Mouse (Mus musculus) heart, postnatal 0 days (tissue): Measurements from ENCODE around the gene Mab21l1. TPM values are rescaled to one million over a fixed set of nuclear protein-coding genes. Genes with fewer than 3 reads are reported as not detected.

Experiments
- ATAC-seq: fragments of 200-750 bp; cut with Nextera tagmentation; 2 replicates; pipeline ENCODE4 v1.8.0; 2017; ENCODE audit warnings: low read depth, moderate number of reproducible peaks, moderate library complexity; ENCODE audit not compliant: insufficient read depth
- DNase-seq: peaks from one replicate; pipeline ENCODE4 v3.0.0-alpha.2; 2016; ENCODE audit warnings: low spot score
- H3K27ac ChIP-seq: fragments of 300-500 bp; sonication (generic); 2 replicates; pipeline ENCODE4 v1.5.1; 2014; ENCODE audit warnings: low read depth, mild to moderate bottlenecking
- H3K27me3 ChIP-seq: fragments of 300-500 bp; sonication (generic); 2 replicates; pipeline ENCODE4 v1.6.1; 2014; ENCODE audit warnings: low read length, mixed read lengths; ENCODE audit not compliant: control insufficient read depth, insufficient read depth
- H3K36me3 ChIP-seq: fragments of 300-500 bp; sonication (generic); replicated peaks from 2 replicates; pipeline ENCODE4 v1.6.1; 2014; ENCODE audit warnings: low read length, mixed read lengths; ENCODE audit not compliant: control insufficient read depth, insufficient read depth
- H3K4me1 ChIP-seq: fragments of 300-500 bp; sonication (generic); 2 replicates; pipeline ENCODE4 v1.6.1; 2014; ENCODE audit warnings: antibody characterized with exemption; ENCODE audit not compliant: control insufficient read depth, insufficient read depth
- H3K4me2 ChIP-seq: fragments of 300-500 bp; sonication (generic); 2 replicates; pipeline ENCODE4 v1.6.1; 2014; ENCODE audit warnings: low read depth, mild to moderate bottlenecking, low read length, moderate library complexity
- H3K4me3 ChIP-seq: fragments of 300-500 bp; sonication (generic); 2 replicates; pipeline ENCODE4 v1.5.1; 2014; ENCODE audit warnings: low read depth, low read length
- H3K9ac ChIP-seq: fragments of 300-500 bp; sonication (generic); replicated peaks from 2 replicates; pipeline ENCODE4 v1.6.1; 2014; ENCODE audit warnings: low read depth, low read length, mixed read lengths
- H3K9me3 ChIP-seq: fragments of 300-500 bp; sonication (generic); replicated peaks from 2 replicates; pipeline ENCODE4 v1.6.1; 2016; ENCODE audit warnings: low read length; ENCODE audit not compliant: control insufficient read depth
- CTCF ChIP-seq: IDR thresholded peaks from 2 replicates; pipeline ENCODE4 v1.5.1; 2016; ENCODE audit warnings: antibody characterized with exemption, control low read depth, low read depth
- EP300 ChIP-seq: IDR thresholded peaks from 2 replicates; pipeline ENCODE4 v1.6.1; 2016; ENCODE audit warnings: antibody characterized with exemption, low read depth
- WGBS: fragments of 180-500 bp; shearing (Covaris S2); extraction: QIAGEN DNeasy Blood & Tissue Kit; methylation state at CpG from one replicate; pipeline ENCODE4 v1.1.7; 2014; 5-methylcytosine and 5-hydroxymethylcytosine counted together
- polyA plus RNA-seq: library from polyadenylated mRNA; unstranded; fragments of >200 nt; fragmentation: Nextera tagmentation; extraction: Ambion mirVana; gene quantifications from 2 replicates; pipeline ENCODE4 v1.2.1, GENCODE M21; 2015
- total RNA-seq: library from RNA; depleted of rRNA; stranded (reverse); fragments of >200 nt; gene quantifications from 2 replicates; pipeline ENCODE4 v1.2.3, GENCODE M21; 2014; ENCODE audit warnings: low replicate concordance; rRNA removed

Gene Mab21l1
- total RNA-seq (not detected in 2 replicates), polyA plus RNA-seq (0.27 and 0.33 TPM in 2 replicates)

DNA sequence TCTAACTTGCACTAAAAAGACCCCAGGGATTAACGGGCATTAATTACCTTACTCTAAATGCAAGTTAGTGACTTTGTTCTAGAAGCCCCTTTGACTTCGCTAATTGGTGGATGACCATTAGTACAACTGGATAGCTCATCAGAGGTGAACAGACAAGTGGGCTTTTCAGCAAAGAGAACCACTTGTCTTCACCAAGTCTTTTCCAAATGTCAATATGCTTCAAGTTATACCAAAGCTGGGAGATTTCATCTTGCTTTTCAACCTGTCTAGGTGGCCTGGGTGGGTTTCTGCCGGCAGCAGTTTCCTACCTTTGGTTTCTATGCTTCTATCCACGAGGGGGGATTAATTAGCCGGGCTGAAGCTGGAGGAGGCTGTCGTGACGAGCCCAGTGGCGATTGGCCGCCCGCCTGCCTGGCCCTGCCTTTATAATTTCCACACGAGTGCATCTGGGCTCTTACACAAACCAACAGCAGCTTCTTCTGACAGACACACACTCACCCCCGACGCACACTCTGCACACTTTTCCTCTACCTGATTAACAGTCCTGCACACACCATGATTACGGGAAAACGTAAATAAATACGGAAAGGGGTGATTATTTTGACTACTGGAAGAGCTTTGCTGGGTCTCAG is at the start of gene Mab21l1:
TSS of gene Mab21l1 (plus strand) at position 455 of the 632 bp plus-strand sequence.
- Histone ChIP-seq H3K27me3 (peaks cover 74% of the 10 kb centered on the region), H3K36me3 (no peaks in the 10 kb centered on the region; the same call in 1 of the 2 replicates), H3K4me1 (peaks cover 7% of the 10 kb centered on the region; the same call in 1 of the 2 replicates), H3K4me2 (peak within 1 kb of the TSS; percentile 69), H3K9me3 (no peaks in the 10 kb centered on the region; the same call in 1 of the 2 replicates), H3K27ac (no peak within 1 kb of the TSS), H3K4me3 (peak within 1 kb of the TSS; percentile 49), H3K9ac (no peak within 1 kb of the TSS)
- TF ChIP-seq CTCF (no peak), EP300 (no peak)
- no peak for DNase-seq
- 33% methylated on average over 16 of the region's 16 CpGs for WGBS
- no peak for ATAC-seq

DNA sequence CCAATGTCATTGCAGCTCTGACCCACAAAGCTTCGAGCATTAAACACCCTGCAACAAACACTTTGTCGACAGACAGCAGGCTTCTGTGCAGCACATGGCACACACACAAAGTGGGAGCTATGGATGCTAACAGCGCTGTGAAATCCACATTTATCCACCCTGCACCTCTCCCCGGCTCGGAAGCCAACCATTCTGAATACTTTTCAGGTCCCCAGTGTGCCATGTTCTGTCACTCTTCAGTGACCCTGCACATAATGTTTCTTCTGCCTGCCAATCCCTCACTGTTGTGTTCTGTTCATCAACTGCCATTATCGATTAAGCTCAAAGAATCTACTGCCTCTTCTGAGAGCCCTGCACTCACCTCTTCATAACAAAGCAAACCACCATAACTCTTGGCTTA is 48.6 kb upstream of the Mab21l1 start:
- no peak overlapping the region for H3K9ac ChIP-seq
- H3K27me3 ChIP-seq: no peaks in the 10 kb centered on the region
- WGBS: 89% methylated on average over 6 of the region's 6 CpGs
- TF ChIP-seq EP300 (no peak), CTCF (no peak)
- H3K4me3 ChIP-seq: no peak overlapping the region
- no peaks in the 10 kb centered on the region for H3K4me1 ChIP-seq
- no peak for DNase-seq
- no peaks in the 10 kb centered on the region for H3K36me3 ChIP-seq
- H3K27ac ChIP-seq: no peak overlapping the region
- H3K9me3 ChIP-seq: no peaks in the 10 kb centered on the region
- no peak overlapping the region for H3K4me2 ChIP-seq
- no peak for ATAC-seq

DNA sequence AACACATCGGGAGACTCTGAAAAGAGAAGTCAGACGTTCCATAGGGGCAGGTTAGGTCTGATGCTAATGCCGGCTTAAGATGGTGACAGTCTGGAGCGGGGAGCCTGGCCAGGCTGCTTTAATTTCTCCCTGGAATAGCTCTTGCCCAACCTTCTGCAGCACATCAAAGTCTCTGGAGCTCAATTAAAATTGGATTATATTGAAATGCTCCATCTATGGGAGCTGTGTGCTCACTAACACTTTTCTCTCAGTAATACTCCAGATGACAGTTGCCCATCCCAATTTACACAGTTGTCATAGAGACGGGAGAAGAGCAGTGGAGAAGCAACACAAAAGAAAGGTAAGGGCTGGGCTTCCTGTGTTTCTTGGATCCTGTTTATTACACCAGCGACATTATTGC is 40.9 kb upstream of the Mab21l1 start:
- H3K27ac ChIP-seq: no peak overlapping the region
- 78% methylated on average over 6 of the region's 6 CpGs for WGBS
- no peak overlapping the region for H3K4me2 ChIP-seq
- no peak overlapping the region for H3K9ac ChIP-seq
- TF ChIP-seq CTCF (no peak), EP300 (no peak)
- no peaks in the 10 kb centered on the region for H3K9me3 ChIP-seq
- no peak overlapping the region for H3K4me3 ChIP-seq
- no peaks in the 10 kb centered on the region for H3K27me3 ChIP-seq
- H3K36me3 ChIP-seq: no peaks in the 10 kb centered on the region
- H3K4me1 ChIP-seq: no peaks in the 10 kb centered on the region; the same call in 1 of the 2 replicates
- DNase-seq (no peak), ATAC-seq (no peak)

DNA sequence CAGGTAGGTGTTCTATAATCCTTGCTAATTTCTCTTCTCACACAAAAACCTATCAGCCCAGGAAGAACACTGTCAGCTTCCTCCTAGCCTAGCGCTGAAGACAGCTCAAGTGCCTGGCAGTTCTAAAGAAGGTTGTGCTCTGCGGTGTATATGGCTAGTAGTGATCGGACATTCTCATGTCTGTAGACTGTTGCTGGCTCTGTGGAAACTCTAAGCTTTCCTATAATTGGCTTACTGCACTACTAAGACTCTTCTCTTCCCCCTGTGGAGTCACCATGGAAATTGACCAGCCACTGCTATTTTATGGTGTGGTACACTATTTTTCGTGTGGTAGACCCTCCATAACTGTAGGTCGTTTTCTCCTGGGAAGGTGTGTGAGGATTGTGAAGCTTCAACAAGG is 40.1 kb upstream of the Mab21l1 start:
- TF ChIP-seq CTCF: no peak
- no peak for TF ChIP-seq EP300
- 71% methylated on average over 5 of the region's 5 CpGs for WGBS

DNA sequence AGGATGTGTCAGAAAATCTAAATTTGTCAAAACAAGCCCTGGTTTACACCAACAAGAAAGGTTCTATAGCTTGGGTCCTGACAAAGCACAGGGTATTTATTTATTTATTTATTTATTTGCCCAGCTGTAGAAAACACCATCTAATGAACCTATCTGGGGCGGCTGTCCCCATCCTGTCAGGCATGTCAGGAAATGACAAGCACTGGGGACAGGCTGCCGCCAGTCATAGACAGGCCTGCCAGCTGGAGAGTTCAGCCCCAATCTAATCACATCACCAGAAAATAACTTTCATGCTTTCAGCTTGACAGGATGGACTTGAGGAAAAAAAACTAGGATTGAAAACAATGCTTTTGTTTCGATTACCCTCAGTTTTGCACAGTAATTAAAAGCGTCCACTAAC is 39.7 kb upstream of the Mab21l1 start:
- Histone ChIP-seq H3K27me3 (no peaks in the 10 kb centered on the region), H3K9me3 (no peaks in the 10 kb centered on the region), H3K4me2 (no peak overlapping the region), H3K27ac (no peak overlapping the region), H3K9ac (no peak overlapping the region), H3K4me1 (no peaks in the 10 kb centered on the region; the same call in 1 of the 2 replicates), H3K36me3 (no peaks in the 10 kb centered on the region), H3K4me3 (no peak overlapping the region)
- TF ChIP-seq CTCF (no peak), EP300 (no peak)
- 50% methylated on average over 4 of the region's 4 CpGs for WGBS
- DNase-seq (no peak), ATAC-seq (peak; percentile 55; the same call in 1 of the 2 replicates)

More for the DNA sequence above, 40.1 kb upstream of the Mab21l1 start:
- Histone ChIP-seq H3K9ac (no peak overlapping the region), H3K36me3 (no peaks in the 10 kb centered on the region), H3K27ac (no peak overlapping the region), H3K27me3 (no peaks in the 10 kb centered on the region), H3K4me2 (no peak overlapping the region), H3K9me3 (no peaks in the 10 kb centered on the region), H3K4me3 (no peak overlapping the region), H3K4me1 (no peaks in the 10 kb centered on the region; the same call in 1 of the 2 replicates)
- ATAC-seq: no peak
- no peak for DNase-seq
